Mouse (Mus musculus) thymus, postnatal 10 days (tissue): ENCODE results near the gene Asgr1.

ENCODE experiments used
- DNase-seq, 2 experiments: peaks; one replicate each; pipeline ENCODE4 v3.0.0; 2021; ENCODE audit warnings: low spot score in 2 of 2

Asgr1 gene

GRCm38 (mm10) chr11:70026689-70027088 is 27.2 kb upstream of the Asgr1 start:
- no peak for DNase-seq

- DNase-seq = peak; percentile 22 to 38
Observed at GRCm38 (mm10) chr11:70027397-70027796, 26.5 kb upstream of the Asgr1 start.

DNA sequence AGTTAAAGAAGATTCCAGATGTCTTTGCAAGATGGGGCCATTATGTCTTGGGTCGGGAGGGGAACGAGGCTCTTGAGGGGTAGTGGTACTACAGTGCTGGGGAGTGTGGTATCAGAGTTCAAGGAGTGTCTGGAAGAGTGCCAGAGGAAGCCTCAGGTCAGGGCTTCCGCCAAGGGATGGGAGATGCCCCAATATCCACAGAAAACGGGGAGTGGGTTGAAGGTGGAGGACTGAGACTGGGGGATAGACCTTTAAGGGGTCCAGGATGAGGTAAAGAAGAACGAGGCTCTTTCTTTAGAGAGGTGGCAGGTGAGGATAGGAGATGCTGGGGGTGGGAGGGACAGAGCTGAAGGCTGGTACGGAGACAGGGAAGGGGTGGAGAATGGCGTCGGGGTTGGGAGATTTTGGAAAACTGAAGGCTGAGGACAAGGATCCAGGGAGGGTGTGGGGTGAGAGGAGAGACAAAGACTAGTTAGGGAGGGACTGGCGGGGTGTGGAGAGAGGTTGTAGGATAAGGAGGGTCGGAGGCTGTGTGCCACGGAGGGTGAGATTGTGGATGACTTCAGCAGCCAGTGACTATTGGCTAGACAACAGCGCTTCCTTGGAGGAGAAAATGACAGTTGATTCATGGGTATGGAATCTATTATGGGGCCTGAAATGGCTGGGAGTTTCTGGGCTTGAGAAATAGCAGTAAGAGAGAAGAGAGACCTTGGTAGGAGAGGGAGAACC is 25.3 kb upstream of the Asgr1 start:
- no peak for DNase-seq

GRCm38 (mm10) chr11:70029130-70029801 is 24.6 kb upstream of the Asgr1 start:
- DNase-seq = peak; percentile 52 to 59

DNA sequence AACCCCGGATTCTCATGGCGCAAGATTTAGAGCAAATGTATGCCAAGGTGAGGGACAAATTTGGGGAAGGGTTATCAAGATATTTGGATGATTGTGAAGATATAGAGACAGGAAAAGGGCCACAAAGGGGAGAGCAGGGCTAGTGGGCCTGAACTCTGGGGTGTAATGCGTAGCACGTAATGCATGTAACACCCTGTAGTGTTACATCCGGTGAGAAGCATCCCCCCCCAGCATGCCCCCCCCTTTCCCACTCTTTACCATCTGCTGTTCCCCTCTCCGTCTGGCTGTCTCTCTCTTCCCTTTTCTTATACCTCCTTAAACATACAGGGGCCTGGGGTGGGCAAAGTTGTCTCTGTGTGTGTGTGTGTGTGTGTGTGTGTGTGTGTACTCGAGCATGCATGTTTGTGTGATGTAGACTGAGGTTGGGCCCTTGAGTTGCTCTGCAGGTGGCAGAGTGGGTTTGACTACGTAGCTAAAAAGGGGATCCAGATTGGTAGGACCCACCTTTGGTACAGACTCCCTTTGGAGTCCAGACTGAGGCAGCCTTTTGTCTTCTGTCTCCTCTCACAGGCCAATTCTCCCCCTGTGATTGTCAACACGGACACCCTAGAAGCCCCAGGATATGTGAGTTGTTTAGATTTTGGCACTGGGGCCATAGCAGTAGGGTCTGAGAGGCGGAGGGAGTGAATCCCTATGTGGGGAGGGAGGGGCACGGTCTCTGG is 23.9 kb upstream of the Asgr1 start:
- DNase-seq = no peak

- DNase-seq = no peak
Observed at GRCm38 (mm10) chr11:70030651-70031320, 23.1 kb upstream of the Asgr1 start.

GRCm38 (mm10) chr11:70031321-70031670 is 22.6 kb upstream of the Asgr1 start:
- no peak for DNase-seq

- DNase-seq = no peak
Observed at GRCm38 (mm10) chr11:70038174-70038573, 15.7 kb upstream of the Asgr1 start.

DNA sequence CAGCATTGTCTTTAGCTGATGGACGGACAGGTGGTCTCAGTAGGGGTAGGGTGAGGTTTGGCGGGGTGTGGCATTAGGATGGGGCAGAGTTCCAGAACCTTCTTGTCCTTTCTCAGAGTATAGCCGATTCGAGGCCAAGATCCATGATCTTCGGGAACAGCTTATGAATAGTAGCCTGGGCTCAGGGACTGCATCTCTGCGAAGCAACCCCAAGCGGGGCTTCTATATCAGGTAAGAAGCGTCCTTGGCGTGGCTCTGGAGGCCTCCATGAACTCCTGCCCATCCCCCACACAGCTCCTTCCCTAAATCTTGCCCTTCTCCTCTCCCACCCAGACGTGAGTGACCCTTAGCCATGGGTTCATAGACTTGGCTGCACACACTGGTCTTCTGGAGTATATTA is 14.3 kb upstream of the Asgr1 start:
- no peak for DNase-seq

- DNase-seq = no peak
Observed at GRCm38 (mm10) chr11:70040184-70040583, 13.7 kb upstream of the Asgr1 start.

- no peak for DNase-seq
Observed at GRCm38 (mm10) chr11:70042309-70043085, 11.4 kb upstream of the Asgr1 start.

GRCm38 (mm10) chr11:70043665-70044064 is 10.2 kb upstream of the Asgr1 start:
- no peak for DNase-seq

GRCm38 (mm10) chr11:70045435-70045834 is 8.4 kb upstream of the Asgr1 start:
- DNase-seq = no peak

DNA sequence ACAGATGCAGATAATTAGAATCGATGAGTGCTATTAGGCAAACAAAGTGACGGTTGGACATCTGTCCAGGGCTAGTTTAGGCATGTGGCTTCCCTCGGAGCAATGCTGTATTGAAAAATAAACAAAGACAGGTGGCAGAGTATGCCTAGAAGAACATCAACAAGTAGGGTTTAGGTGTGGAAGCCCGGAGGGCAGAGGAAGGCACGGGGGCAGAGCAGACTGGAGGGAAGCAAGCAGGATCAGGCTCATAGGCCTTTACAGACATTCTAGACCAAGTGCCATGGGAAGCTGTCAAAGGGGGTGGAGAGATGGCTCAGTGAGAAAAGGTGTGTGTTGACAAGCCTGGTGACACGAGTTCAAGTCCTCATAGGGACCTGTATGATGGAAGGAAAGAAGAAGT is 4.5 kb upstream of the Asgr1 start:
- DNase-seq = no peak

DNA sequence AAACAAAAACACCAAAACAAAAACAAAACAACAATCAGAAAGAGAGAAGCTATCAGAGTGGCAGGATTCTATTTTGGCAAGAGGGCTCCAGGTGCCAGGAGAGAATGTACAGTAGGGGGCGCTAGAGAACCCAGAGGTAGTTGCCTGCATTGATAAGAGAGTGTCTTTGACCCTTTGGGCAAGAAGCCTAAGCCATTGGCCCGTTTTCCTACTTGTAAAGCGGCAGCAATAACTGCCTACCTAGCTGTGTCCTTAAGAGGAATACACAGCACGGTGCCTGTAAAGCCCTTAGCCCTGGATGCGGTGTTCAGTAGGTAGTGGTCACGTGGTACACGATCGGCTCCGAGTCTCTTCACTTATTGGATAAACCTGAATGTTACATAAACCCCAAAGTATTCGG is 4.1 kb upstream of the Asgr1 start:
- peak in 1 of 2 experiments; percentile 39 for DNase-seq

- no peak for DNase-seq
Observed at GRCm38 (mm10) chr11:70053156-70053555, 729 bp upstream of the Asgr1 start.

- peak; percentile 48 to 82 for DNase-seq
Observed at GRCm38 (mm10) chr11:70055618-70056214, 1.8 kb downstream of the Asgr1 start.

DNA sequence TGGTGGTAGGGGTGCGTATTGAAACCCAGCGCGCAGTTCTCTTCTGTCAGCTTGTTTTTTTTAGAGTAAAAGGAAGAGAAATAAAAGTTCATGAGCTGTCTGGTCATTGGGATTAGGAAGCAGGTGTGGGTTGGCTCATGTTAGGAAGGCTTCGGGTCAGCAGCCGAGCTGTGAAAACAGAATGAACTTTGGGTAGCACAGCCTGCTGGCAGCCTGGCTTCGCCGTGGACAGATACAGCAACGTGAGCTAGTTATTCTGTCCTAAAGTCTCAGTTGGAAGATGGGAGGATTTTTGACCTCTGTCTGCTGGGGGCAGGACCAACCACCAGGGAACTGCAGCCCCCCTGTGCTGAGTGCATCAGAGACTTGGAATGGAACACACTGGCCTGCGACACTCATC is 3.9 kb downstream of the Asgr1 start:
- no peak for DNase-seq

- DNase-seq = no peak
Observed at GRCm38 (mm10) chr11:70059930-70060329, 6.0 kb downstream of the Asgr1 start.

DNA sequence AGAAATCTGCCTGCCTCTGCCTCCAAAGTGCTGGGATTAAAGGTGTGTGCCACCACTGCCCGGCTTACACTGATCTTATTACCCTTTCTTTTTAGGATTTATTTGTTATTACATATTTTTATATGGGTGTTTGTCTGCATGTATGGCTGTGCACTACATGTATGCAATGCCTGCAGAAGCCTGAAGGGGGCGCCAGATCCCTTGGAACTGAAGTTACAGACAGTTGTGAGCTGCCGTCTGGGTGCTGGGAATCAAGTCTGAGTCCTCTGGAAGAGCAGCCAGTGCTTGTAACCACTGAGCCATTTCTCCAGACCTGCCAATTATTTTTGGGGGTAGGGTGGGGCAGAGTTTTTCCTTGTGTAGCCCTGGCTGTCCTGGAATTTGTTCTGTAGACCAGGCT is 9.2 kb downstream of the Asgr1 start:
- DNase-seq = no peak

- DNase-seq = no peak
Observed at GRCm38 (mm10) chr11:70066701-70067100, 12.8 kb downstream of the Asgr1 start.
